Mouse (Mus musculus) embryonic facial prominence, embryonic 11.5 days (tissue): ENCODE data around the gene Kcnj6. TPM values are rescaled to one million over a fixed set of nuclear protein-coding genes. Genes with fewer than 3 reads are reported as not detected.

Experiments used
- ATAC-seq: fragments of 200-750 bp; cut with Nextera tagmentation; replicated peaks from 2 replicates; pipeline ENCODE4 v1.8.0; 2017; ENCODE audit warnings: low read depth; ENCODE audit not compliant: insufficient number of reproducible peaks, low FRiP score, low TSS enrichment
- DNase-seq: peaks from one replicate; pipeline ENCODE4 v3.0.0-alpha.2; 2015; ENCODE audit warnings: low spot score
- H3K27ac ChIP-seq: fragments of 300-500 bp; sonication (generic); replicated peaks from 2 replicates; pipeline ENCODE4 v1.5.1; 2014; ENCODE audit warnings: mild to moderate bottlenecking, low read depth, low read length, control low read depth
- H3K27me3 ChIP-seq: fragments of 300-500 bp; sonication (generic); 2 replicates; pipeline ENCODE4 v1.6.1; 2014; ENCODE audit warnings: mild to moderate bottlenecking, low read length, moderate library complexity, mixed read lengths; ENCODE audit not compliant: control insufficient read depth, insufficient read depth
- H3K36me3 ChIP-seq: fragments of 300-500 bp; sonication (generic); replicated peaks from 2 replicates; pipeline ENCODE4 v1.6.1; 2014; ENCODE audit warnings: low read depth, mild to moderate bottlenecking, low read length, moderate library complexity, mixed read lengths; ENCODE audit not compliant: control insufficient read depth, insufficient read depth
- H3K4me1 ChIP-seq: fragments of 300-500 bp; sonication (generic); 2 replicates; pipeline ENCODE4 v1.6.1; 2014; ENCODE audit warnings: low read length, mixed read lengths; ENCODE audit not compliant: control insufficient read depth, insufficient read depth
- H3K4me2 ChIP-seq: fragments of 300-500 bp; sonication (generic); 2 replicates; pipeline ENCODE4 v1.6.1; 2014; ENCODE audit warnings: low read depth, mild to moderate bottlenecking, control low read depth, low read length, moderate library complexity
- H3K4me3 ChIP-seq: fragments of 300-500 bp; sonication (generic); 2 replicates; pipeline ENCODE4 v1.5.1; 2014; ENCODE audit warnings: low read depth, low read length, control low read depth
- H3K9ac ChIP-seq: fragments of 300-500 bp; sonication (generic); replicated peaks from 2 replicates; pipeline ENCODE4 v1.6.1; 2014; ENCODE audit warnings: mild to moderate bottlenecking, control low read depth, low read length
- H3K9me3 ChIP-seq: fragments of 300-500 bp; sonication (generic); replicated peaks from 2 replicates; pipeline ENCODE4 v1.6.1; 2016; ENCODE audit warnings: mild to moderate bottlenecking, low read length, inconsistent platforms, mixed read lengths; ENCODE audit not compliant: control insufficient read depth
- WGBS: fragments of 180-500 bp; shearing (Covaris S2); extraction: QIAGEN DNeasy Blood & Tissue Kit; methylation state at CpG from one replicate; pipeline ENCODE4 v1.1.7; 2014; 5-methylcytosine and 5-hydroxymethylcytosine counted together
- polyA plus RNA-seq: library from polyadenylated mRNA; unstranded; fragments of >200 nt; fragmentation: Nextera tagmentation; extraction: Ambion mirVana; gene quantifications from 2 replicates; pipeline ENCODE4 v1.2.1, GENCODE M21; 2014

Gene Kcnj6
- polyA plus RNA-seq, result 0.13 TPM in 1 of 2 replicates, not detected in the other

DNA sequence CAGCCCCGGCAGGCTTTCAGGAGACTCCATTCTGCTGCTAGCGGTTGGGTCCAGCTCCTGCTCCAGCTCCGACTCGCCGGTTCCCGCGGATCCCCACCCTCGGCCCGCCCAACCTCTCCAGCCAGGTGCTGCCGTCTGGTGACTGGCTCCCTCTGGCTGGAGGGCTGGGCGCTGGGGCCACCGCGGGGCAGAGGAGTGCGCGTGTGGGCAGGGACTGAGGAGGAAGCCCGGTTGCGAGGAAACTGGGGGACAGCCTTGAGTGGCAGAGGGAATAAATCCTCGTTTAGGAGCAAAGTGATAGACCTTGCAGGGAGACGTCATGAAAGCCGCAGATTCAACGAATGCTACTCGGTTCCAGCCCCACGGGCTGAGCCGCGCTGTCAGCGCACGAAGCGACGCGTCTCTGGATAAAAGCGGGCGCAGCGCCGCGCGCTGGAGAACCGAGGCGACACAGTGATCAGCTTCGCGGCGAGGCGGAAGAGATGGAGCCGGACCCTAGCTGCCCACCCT, at the start of gene Kcnj6:
Kcnj6 (minus strand) TSS at position 362 of the 510 bp plus-strand sequence.
- H3K9ac ChIP-seq, result no peak within 1 kb of the TSS
- WGBS, result under 1% methylated on average over 43 of the region's 43 CpGs
- H3K27me3 ChIP-seq, result peaks cover 15% of the 10 kb centered on the region
- no peaks in the 10 kb centered on the region for H3K36me3 ChIP-seq
- DNase-seq (peak; percentile 73), ATAC-seq (0 out of 2 replicates have a peak, but pooled peaks have one; percentile 18)
- H3K27ac ChIP-seq, result no peak within 1 kb of the TSS
- H3K4me1 ChIP-seq, result no peaks in the 10 kb centered on the region
- no peaks in the 10 kb centered on the region for H3K9me3 ChIP-seq
- H3K4me3 ChIP-seq, result peak within 1 kb of the TSS; percentile 29
- H3K4me2 ChIP-seq, result peak within 1 kb of the TSS; percentile 56

DNA sequence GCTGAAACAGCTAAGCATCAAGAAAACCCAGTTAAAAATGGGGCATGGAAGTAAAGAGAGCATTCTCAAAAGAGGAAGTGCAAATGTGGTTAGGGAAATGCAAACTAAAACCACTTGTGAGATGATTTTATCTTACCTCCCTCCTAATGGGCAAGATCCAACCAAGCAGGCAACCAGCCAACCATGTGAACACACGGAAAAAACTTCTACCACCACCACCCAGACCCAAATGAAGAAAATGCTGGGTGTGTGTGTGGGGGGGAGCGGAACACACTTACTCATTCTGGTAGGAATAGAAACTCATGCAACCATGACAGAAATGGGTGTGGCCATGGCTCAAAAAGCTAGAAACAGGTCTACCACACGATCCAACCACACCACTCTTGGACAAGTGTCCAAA, 12.4 kb upstream of the Kcnj6 start:
- Histone ChIP-seq H3K27me3 (no peaks in the 10 kb centered on the region), H3K4me2 (no peak overlapping the region), H3K9ac (no peak overlapping the region), H3K4me1 (no peaks in the 10 kb centered on the region), H3K9me3 (no peaks in the 10 kb centered on the region), H3K27ac (no peak overlapping the region), H3K4me3 (no peak overlapping the region), H3K36me3 (no peaks in the 10 kb centered on the region)
- no peak for DNase-seq
- no peak for ATAC-seq
- WGBS, result 84% methylated on average over 3 of the region's 3 CpGs

DNA sequence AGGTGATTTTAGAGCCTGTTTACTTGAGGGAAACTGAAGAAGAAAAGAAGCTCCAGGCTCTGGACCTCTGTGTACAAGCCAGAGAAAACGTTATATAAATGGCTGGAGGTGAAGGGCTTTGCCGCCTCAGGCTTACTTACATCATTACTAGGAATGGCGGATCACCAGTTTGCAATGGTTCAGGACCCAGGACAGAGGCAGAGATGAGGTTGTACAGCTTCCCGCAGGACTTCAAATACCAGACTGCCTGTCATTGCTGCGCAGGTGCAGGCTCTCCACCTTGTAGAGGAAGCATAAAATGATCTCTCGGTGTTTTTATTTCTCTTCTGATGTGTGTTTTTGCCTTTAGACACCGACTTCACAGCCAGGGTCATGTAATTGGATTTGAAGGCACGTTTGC, 7.1 kb upstream of the Kcnj6 start:
- Histone ChIP-seq H3K4me3 (no peak overlapping the region), H3K9ac (no peak overlapping the region), H3K36me3 (no peaks in the 10 kb centered on the region), H3K4me2 (no peak overlapping the region), H3K27me3 (no peaks in the 10 kb centered on the region), H3K9me3 (no peaks in the 10 kb centered on the region), H3K4me1 (no peaks in the 10 kb centered on the region), H3K27ac (no peak overlapping the region)
- 37% methylated on average over 8 of the region's 8 CpGs for WGBS
- DNase-seq, result peak; percentile 73
- no peak for ATAC-seq

DNA sequence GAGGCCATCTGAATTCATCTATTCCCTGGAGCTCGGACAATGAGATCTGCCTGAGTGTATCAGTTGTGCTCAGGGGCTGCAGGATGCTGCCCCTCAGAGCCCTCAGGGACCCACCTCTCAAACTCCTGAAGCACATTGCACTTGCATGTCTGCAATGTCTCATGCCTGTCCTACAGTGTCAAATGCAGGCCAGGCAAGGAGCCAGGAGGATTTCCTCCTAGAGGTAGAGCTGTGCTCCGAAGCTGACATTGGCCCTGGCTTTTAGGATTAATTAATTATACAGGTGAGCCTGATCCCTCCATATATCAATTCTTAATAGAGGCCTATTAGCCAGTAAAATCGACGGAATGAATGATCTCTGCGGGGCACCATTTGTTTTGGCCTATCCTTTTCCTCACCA, 2.0 kb upstream of the Kcnj6 start:
- no peaks in the 10 kb centered on the region for H3K9me3 ChIP-seq
- ATAC-seq, result no peak
- no peaks in the 10 kb centered on the region for H3K36me3 ChIP-seq
- H3K27ac ChIP-seq, result no peak overlapping the region
- WGBS, result 71% methylated on average over 5 of the region's 5 CpGs
- no peak for DNase-seq
- no peaks in the 10 kb centered on the region for H3K4me1 ChIP-seq
- no peak overlapping the region for H3K9ac ChIP-seq
- no peak overlapping the region for H3K4me2 ChIP-seq
- H3K27me3 ChIP-seq, result peaks cover 15% of the 10 kb centered on the region
- H3K4me3 ChIP-seq, result no peak overlapping the region

DNA sequence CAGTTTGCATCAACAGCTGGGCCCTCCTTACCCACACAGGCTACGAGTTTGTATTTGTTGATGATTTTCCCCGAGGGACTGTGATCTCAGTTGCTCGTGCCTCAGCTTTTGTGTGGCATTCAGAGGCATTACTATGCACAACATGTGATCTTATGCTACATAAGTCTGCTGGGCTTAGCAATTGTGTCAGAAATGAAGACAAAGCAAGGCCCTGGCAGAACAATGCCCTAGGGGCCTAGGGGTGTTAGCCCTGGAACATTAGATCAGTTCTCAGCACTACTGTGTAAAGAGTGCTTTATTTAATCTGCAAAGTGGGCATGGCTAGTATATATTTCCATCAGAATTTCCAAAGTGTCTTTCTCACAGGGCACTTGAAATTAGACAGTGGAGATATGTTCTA, 1.5 kb upstream of the Kcnj6 start:
- Histone ChIP-seq H3K9ac (no peak overlapping the region), H3K4me3 (no peak overlapping the region), H3K4me2 (no peak overlapping the region), H3K4me1 (no peaks in the 10 kb centered on the region), H3K36me3 (no peaks in the 10 kb centered on the region), H3K27ac (no peak overlapping the region), H3K27me3 (peaks cover 15% of the 10 kb centered on the region), H3K9me3 (no peaks in the 10 kb centered on the region)
- ATAC-seq (no peak), DNase-seq (no peak)
- 54% methylated on average over 3 of the region's 3 CpGs for WGBS

DNA sequence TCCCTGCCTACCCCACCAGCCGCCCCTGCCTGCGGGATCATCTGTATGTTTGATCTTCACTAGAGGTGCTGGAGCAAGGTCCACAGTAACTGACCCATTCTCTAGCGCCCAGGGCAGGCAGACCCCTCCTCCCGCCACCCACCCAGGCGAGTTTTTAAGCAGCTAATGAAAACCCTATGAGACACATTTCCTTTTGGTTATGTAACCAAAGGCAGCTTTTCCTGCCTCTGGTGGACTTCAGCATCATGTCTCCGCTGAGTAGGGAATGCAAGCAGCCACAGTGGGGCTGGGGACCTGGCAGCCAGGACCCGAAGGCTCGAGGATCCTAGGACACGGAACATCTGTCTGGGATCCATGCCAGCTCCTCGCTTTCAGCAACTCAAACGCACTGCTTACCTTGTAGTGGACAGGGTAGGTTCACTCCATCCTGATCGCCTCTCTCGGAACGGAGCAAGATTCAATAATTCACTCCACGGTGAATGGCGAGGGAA, 665 bp downstream of the Kcnj6 start:
- DNase-seq (peak; percentile 17), ATAC-seq (no peak)
- Histone ChIP-seq H3K9ac (no peak overlapping the region), H3K27ac (no peak overlapping the region), H3K4me2 (peak overlapping the region; percentile 56), H3K36me3 (no peaks in the 10 kb centered on the region), H3K4me1 (no peaks in the 10 kb centered on the region), H3K4me3 (peak overlapping the region; percentile 29; the same call in 1 of the 2 replicates), H3K9me3 (no peaks in the 10 kb centered on the region), H3K27me3 (peaks cover 15% of the 10 kb centered on the region)
- WGBS, result 12% methylated on average over 16 of the region's 16 CpGs

DNA sequence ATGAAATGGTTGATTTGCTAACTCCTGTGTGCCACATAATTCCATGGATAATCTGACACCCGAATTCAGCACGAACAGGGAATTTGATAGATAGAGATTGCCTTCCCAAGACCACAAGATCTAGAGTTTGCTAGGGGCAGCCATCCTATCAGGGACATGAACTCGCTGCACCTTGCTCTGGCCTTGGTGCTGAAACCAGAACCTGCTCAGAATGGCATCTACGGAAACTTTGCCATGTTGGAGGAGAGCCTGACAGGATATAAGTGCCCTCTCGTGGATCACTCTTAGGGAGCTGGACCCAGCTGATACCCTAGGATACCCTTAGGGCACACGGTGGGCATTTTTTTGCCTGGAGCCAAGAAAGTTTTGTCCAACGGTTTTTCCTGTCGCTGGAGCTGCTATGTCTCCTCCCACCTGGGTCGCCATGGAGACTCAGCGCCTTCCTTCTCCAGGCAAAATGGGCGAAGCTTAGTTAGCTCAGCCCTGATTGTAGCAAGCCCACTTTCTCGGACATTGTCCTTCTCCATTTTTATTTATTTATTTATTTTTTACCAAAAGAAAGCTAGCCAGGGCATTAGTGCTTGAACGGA, 1.9 kb downstream of the Kcnj6 start:
- DNase-seq, result peak; percentile 87
- no peaks in the 10 kb centered on the region for H3K4me1 ChIP-seq
- H3K27ac ChIP-seq, result no peak overlapping the region
- peaks cover 15% of the 10 kb centered on the region for H3K27me3 ChIP-seq
- no peak overlapping the region for H3K4me3 ChIP-seq
- H3K9ac ChIP-seq, result no peak overlapping the region
- H3K9me3 ChIP-seq, result no peaks in the 10 kb centered on the region
- WGBS, result 14% methylated on average over 13 of the region's 13 CpGs
- no peak overlapping the region for H3K4me2 ChIP-seq
- H3K36me3 ChIP-seq, result no peaks in the 10 kb centered on the region
- no peak for ATAC-seq

DNA sequence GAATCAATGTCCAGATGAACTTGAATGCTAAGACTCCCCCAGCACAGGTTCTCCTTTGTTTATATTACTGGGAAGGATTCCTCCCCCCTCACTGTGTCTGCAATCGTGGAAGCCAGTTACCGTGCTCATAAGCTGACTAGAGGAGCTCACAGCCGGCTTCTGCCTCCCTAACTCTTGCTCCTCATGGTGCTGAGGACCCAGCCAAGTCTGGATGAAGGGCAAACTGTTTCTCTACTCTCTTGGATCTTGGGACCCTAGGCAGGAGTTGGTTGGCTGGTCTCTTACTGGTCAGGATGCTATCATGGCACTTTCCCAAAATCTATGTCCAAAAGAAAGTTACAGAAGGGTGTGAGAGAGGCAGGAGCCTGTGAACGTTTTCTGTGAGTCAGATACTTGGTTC, 2.6 kb downstream of the Kcnj6 start:
- Histone ChIP-seq H3K36me3 (no peaks in the 10 kb centered on the region), H3K9me3 (no peaks in the 10 kb centered on the region), H3K9ac (no peak overlapping the region), H3K4me3 (no peak overlapping the region), H3K27me3 (peaks cover 15% of the 10 kb centered on the region), H3K4me2 (no peak overlapping the region), H3K4me1 (no peaks in the 10 kb centered on the region), H3K27ac (no peak overlapping the region)
- 67% methylated on average over 4 of the region's 4 CpGs for WGBS
- DNase-seq (no peak), ATAC-seq (no peak)
